Mouse (Mus musculus): ENCODE results near the gene Ptprm. TPM values are rescaled to one million over a fixed set of nuclear protein-coding genes. Genes with fewer than 3 reads are reported as not detected.

Gene Ptprm
- total and polyA plus RNA-seq, 3 experiments: not detected

GRCm38 (mm10) chr17:67281640-67282170 is 72.6 kb downstream of the Ptprm start:
- TF ChIP-seq ZC3H11A (IDR thresholded peaks at IDR 0.05; ENCODE audit: low read depth, low read length) (no peak), BHLHE40 (IDR thresholded peaks at IDR 0.05; ENCODE audit: borderline replicate concordance, low read depth, low read length) (no peak), POLR2AphosphoS2 (IDR thresholded peaks at IDR 0.05; ENCODE audit: low read length) (no peak), USF1 (IDR thresholded peaks at IDR 0.05; ENCODE audit: low read depth, low read length) (no peak), KAT2A (conservative IDR thresholded peaks at IDR 0.05; ENCODE audit: low read depth, low read length) (no peak), SIN3A (IDR thresholded peaks at IDR 0.05; ENCODE audit: low read length) (no peak)
- H3K79me2 ChIP-seq (ENCODE audit: control insufficient read depth, insufficient read depth, low read length, poor library complexity): no peaks in the 10 kb centered on the region
- H3K9me3 ChIP-seq (replicated peaks; ENCODE audit: insufficient read depth, low read length): no peaks in the 10 kb centered on the region
- no peak overlapping the region for H3K9ac ChIP-seq (ENCODE audit: control insufficient read depth, low read depth, low read length, poor library complexity, severe bottlenecking)
- H3K27me3 ChIP-seq (ENCODE audit: control insufficient read depth in 1 of 2, insufficient read depth in 2 of 2, low read length in 2 of 2): no peaks in the 10 kb centered on the region
- H3K27ac ChIP-seq (ENCODE audit: control insufficient read depth, low read depth, low read length): no peak overlapping the region
- no peak for DNase-seq (ENCODE audit: low read depth, low spot score)
- H3K4me1 ChIP-seq (ENCODE audit: control insufficient read depth in 1 of 2, insufficient read depth in 2 of 2, low read length in 2 of 2): no peaks in the 10 kb centered on the region
- H3K4me3 ChIP-seq (ENCODE audit: control insufficient read depth in 1 of 2, insufficient read depth in 1 of 2, low read depth in 2 of 2, low read length in 2 of 2): no peak overlapping the region
- H3K36me3 ChIP-seq (ENCODE audit: control insufficient read depth in 1 of 2, insufficient read depth in 2 of 2, low read length in 2 of 2): no peaks in the 10 kb centered on the region

- no peak for TF ChIP-seq EP300 (IDR thresholded peaks at IDR 0.05; ENCODE audit: low read depth in 1 of 2, low read length in 2 of 2)
- no peak for TF ChIP-seq CTCF (IDR thresholded peaks at IDR 0.05 in 2 of 3, conservative IDR thresholded peaks at IDR 0.05 in 1 of 3; ENCODE audit: control insufficient read depth in 1 of 3, insufficient read depth in 1 of 3, low read depth in 2 of 3, low read length in 3 of 3, poor library complexity in 1 of 3, severe bottlenecking in 1 of 3)
- no peak for TF ChIP-seq SIN3A (IDR thresholded peaks at IDR 0.05; ENCODE audit: low read length)
- TF ChIP-seq ZNF384 (IDR thresholded peaks at IDR 0.05; ENCODE audit: low read depth, low read length): no peak
- TF ChIP-seq RCOR1 (IDR thresholded peaks at IDR 0.05; ENCODE audit: low read depth, low read length): no peak
- no peak for TF ChIP-seq KAT2A (conservative IDR thresholded peaks at IDR 0.05; ENCODE audit: low read depth, low read length)
- TF ChIP-seq USF2 (IDR thresholded peaks at IDR 0.05; ENCODE audit: borderline replicate concordance in 1 of 2, insufficient read depth in 1 of 2, low read depth in 1 of 2, low read length in 2 of 2): no peak
- no peak for TF ChIP-seq E2F4 (IDR thresholded peaks at IDR 0.05; ENCODE audit: borderline replicate concordance, low read depth, low read length)
- TF ChIP-seq MAZ (IDR thresholded peaks at IDR 0.05; ENCODE audit: low read depth, low read length): no peak
- no peak for TF ChIP-seq BHLHE40 (IDR thresholded peaks at IDR 0.05; ENCODE audit: borderline replicate concordance, low read depth, low read length)
- no peak for TF ChIP-seq MYB (IDR thresholded peaks at IDR 0.05; ENCODE audit: low read depth, low read length)
- no peak for TF ChIP-seq HCFC1 (IDR thresholded peaks at IDR 0.05; ENCODE audit: low read depth, low read length)
- TF ChIP-seq MAFK (IDR thresholded peaks at IDR 0.05; ENCODE audit: borderline replicate concordance, low read depth, low read length): no peak
- TF ChIP-seq MEF2A (IDR thresholded peaks at IDR 0.05; ENCODE audit: extremely low read depth, insufficient replicate concordance, low read depth, low read length, poor library complexity, severe bottlenecking): no peak
- TF ChIP-seq NELFE (IDR thresholded peaks at IDR 0.05; ENCODE audit: low read depth, low read length): no peak
- no peak for TF ChIP-seq RAD21 (IDR thresholded peaks at IDR 0.05; ENCODE audit: low read depth, low read length)
- no peak for TF ChIP-seq ZC3H11A (IDR thresholded peaks at IDR 0.05; ENCODE audit: low read depth, low read length)
- TF ChIP-seq POLR2AphosphoS5 (IDR thresholded peaks at IDR 0.05; ENCODE audit: borderline replicate concordance, low read depth, low read length): no peak
- no peak for TF ChIP-seq MXI1 (IDR thresholded peaks at IDR 0.05; ENCODE audit: low read depth, low read length)
- TF ChIP-seq NRF1 (IDR thresholded peaks at IDR 0.05; ENCODE audit: insufficient read depth, low read depth, low read length, poor library complexity, severe bottlenecking): no peak
- Histone ChIP-seq H3K9ac (ENCODE audit: control insufficient read depth, low read depth, low read length, poor library complexity, severe bottlenecking) (no peak overlapping the region), H3K9me3 (replicated peaks; ENCODE audit: insufficient read depth, low read length) (no peaks in the 10 kb centered on the region), H3K4me1 (ENCODE audit: control insufficient read depth in 1 of 2, insufficient read depth in 2 of 2, low read length in 2 of 2) (no peaks in the 10 kb centered on the region), H3K27me3 (ENCODE audit: control insufficient read depth in 1 of 2, insufficient read depth in 2 of 2, low read length in 2 of 2) (no peaks in the 10 kb centered on the region), H3K36me3 (ENCODE audit: control insufficient read depth in 1 of 2, insufficient read depth in 2 of 2, low read length in 2 of 2) (no peaks in the 10 kb centered on the region), H3K79me2 (ENCODE audit: control insufficient read depth, insufficient read depth, low read length, poor library complexity) (no peaks in the 10 kb centered on the region), H3K4me3 (ENCODE audit: control insufficient read depth in 1 of 2, insufficient read depth in 1 of 2, low read depth in 2 of 2, low read length in 2 of 2) (no peak overlapping the region), H3K27ac (ENCODE audit: control insufficient read depth, low read depth, low read length) (no peak overlapping the region)
- no peak for DNase-seq (ENCODE audit: low read depth, low spot score)
Observed at GRCm38 (mm10) chr17:67277124-67277910, 76.9 kb downstream of the Ptprm start.
